Mouse (Mus musculus): ENCODE results near the gene Ttc9. TPM values are rescaled to one million over a fixed set of nuclear protein-coding genes. Genes with fewer than 3 reads are reported as not detected.

Gene Ttc9
- polyA plus RNA-seq (2014; fragmentation: Nextera tagmentation; extraction: Ambion mirVana) = 0.56 and 0.58 TPM in 2 replicates

DNA sequence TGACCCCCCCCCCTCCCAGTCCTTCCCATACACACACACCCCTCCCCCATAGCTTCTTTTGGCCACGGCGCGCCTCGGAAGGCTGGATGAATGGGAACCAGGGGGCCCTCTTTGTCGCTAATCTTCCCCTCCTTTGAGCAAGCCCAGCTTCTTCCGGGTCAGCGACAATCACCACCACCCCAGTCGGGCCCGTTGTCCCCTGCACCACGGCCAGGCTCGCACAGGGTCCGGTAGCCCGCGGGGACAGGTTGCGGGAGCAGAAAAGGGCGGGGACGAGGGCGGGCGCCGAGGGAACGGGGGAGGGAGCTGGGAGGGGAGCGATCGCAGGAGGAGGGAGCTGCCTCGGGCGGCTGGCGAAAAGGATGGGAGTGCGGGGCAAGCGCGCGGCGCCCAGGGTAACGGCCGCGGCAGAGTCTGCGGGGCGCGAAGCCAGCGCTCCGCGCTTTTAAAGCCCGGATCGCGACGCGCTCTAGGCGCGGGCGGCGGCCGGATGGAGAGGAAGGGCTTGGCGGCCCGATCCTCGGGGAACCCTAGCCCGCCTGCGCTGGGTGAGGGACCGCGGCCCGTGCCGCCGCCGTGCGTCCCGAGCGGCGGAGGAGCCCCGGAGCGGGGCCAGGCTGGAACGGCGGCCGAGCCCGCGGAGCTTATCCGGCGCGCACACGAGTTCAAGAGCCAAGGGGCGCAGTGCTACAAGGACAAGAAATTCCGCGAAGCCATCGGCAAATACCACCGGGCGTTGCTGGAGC is at the start of gene Ttc9:
Gene Ttc9 (plus strand): TSS at position 335 of the 746 bp plus-strand sequence.
- DNase-seq (ENCODE audit: low spot score) = peak; percentile 47
- H3K4me1 ChIP-seq (replicated peaks; ENCODE audit: control insufficient read depth, insufficient read depth, low read length) = no peaks in the 10 kb centered on the region
- H3K27ac ChIP-seq (ENCODE audit: low read depth, low read length) = no peak within 1 kb of the TSS
- WGBS = 2% methylated on average over 68 of the region's 82 CpGs
- no peak for ATAC-seq (replicated peaks; ENCODE audit: low FRiP score)
- H3K36me3 ChIP-seq (ENCODE audit: control insufficient read depth, insufficient read depth, low read length) = no peaks in the 10 kb centered on the region
- H3K27me3 ChIP-seq (replicated peaks; ENCODE audit: control insufficient read depth, insufficient read depth, low read length) = peaks cover 58% of the 10 kb centered on the region
- peak within 1 kb of the TSS; percentile 80 for H3K4me2 ChIP-seq
- no peaks in the 10 kb centered on the region for H3K9me3 ChIP-seq (ENCODE audit: control insufficient read depth, low read length)
- H3K9ac ChIP-seq (ENCODE audit: low read depth, low read length) = peak within 1 kb of the TSS; percentile 46; the same call in 1 of the 2 replicates
- H3K4me3 ChIP-seq (ENCODE audit: low read depth, low read length) = peak within 1 kb of the TSS; percentile 51

DNA sequence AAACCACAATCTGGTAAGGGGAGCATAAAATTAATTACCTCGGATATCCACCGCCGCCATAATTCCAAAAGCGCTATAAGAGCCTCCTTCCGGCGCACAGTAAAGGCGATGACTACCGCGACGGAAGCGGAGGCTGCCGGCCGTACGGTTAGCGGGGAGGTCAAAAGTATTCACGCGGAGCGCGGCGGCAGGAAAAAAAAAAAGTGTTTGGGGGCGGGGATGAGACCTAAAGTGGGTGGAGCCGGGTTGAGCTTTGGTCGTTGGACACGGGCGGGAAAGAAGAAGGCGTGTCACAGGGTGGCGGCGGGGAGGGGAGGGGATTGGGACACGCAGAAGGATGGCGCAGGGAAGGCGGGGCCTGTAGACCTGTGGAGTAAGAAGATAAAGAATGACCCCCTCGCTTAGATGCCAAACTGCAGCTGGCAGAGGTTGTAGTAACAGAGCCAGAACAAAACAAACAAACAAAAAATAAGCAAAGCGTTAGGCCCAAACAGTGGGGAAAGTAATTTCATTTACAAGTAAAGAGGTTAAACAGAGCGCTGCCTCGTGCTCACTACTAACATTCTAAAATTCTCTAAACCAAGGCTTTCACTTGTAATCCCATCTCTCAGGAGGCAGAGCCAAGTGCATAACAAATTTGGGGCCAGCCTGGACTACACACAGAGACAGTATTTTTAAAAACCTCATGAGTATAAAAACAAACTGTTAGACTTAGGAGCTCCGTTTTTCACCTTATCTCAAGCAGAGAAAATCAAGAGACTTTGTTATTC is 36.0 kb upstream of the Ttc9 start, which contains the start of gene Med6:
Gene Med6 (minus strand): TSS at position 107 of the 770 bp plus-strand sequence.
- Histone ChIP-seq H3K9me3 (ENCODE audit: control insufficient read depth, low read length) (no peaks in the 10 kb centered on the region), H3K4me3 (ENCODE audit: low read depth, low read length) (peak within 1 kb of the TSS; percentile 88), H3K27ac (ENCODE audit: low read depth, low read length) (peak within 1 kb of the TSS; percentile 93), H3K27me3 (replicated peaks; ENCODE audit: control insufficient read depth, insufficient read depth, low read length) (peaks cover 2% of the 10 kb centered on the region; the same call in 1 of the 2 replicates), H3K4me1 (replicated peaks; ENCODE audit: control insufficient read depth, insufficient read depth, low read length) (peaks cover 8% of the 10 kb centered on the region; the same call in 1 of the 2 replicates), H3K9ac (ENCODE audit: low read depth, low read length) (peak within 1 kb of the TSS; percentile 83), H3K4me2 (peak within 1 kb of the TSS; percentile 77), H3K36me3 (ENCODE audit: control insufficient read depth, insufficient read depth, low read length) (peaks cover 3% of the 10 kb centered on the region)
- DNase-seq (ENCODE audit: low spot score) (peak; percentile 97), ATAC-seq (replicated peaks; ENCODE audit: low FRiP score) (peak; percentile 96)
- 2% methylated on average over 36 of the region's 36 CpGs for WGBS

GRCm38 (mm10) chr12:81596547-81597262 is 34.3 kb upstream of the Ttc9 start:
- Histone ChIP-seq H3K4me1 (replicated peaks; ENCODE audit: control insufficient read depth, insufficient read depth, low read length) (peaks cover 8% of the 10 kb centered on the region; the same call in 1 of the 2 replicates), H3K4me3 (ENCODE audit: low read depth, low read length) (no peak overlapping the region), H3K9ac (ENCODE audit: low read depth, low read length) (no peak overlapping the region), H3K36me3 (ENCODE audit: control insufficient read depth, insufficient read depth, low read length) (no peaks in the 10 kb centered on the region), H3K4me2 (peak overlapping the region; percentile 16), H3K27me3 (replicated peaks; ENCODE audit: control insufficient read depth, insufficient read depth, low read length) (peaks cover 5% of the 10 kb centered on the region; the same call in 1 of the 2 replicates), H3K27ac (ENCODE audit: low read depth, low read length) (peak overlapping the region; percentile 47), H3K9me3 (ENCODE audit: control insufficient read depth, low read length) (no peaks in the 10 kb centered on the region)
- DNase-seq (ENCODE audit: low spot score) = no peak
- 56% methylated on average over 8 of the region's 8 CpGs for WGBS
- ATAC-seq (replicated peaks; ENCODE audit: low FRiP score) = peak; percentile 75

DNA sequence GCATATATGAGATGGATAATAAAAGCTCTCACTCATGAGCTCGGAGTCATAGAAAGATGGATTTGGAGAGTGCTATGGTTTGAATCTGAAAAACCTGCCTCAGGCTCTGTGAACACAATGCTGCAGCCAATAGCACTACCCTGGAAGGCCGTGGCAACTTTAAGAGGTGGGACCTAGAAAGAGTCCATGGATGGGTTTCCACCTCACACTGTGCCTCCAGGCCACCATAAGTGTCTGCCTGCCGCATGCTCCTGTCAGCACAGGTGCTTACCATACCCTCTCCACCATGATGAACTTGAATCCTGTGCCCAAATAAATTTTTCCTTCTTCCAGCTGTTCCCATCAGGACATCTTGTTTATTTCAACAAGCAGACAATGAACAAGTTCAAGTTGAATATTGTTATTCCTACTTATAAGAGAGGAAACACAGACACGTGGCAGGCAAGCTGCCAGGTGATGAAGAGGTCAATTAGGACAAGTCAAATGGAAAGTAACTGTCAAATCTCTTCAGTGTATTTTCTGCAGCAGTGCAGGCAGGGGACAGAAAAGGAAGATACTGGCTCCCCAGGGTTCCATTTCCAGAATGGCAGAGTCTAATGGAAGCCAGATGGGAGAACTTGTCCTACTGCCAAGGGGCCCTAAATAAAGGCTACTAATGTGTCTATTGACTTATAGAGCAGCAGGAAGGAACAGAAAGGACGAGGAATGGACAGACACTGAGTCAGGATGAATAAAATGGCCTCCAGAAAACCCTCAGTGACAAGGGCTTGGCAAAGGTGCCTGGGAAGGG is 25.9 kb upstream of the Ttc9 start:
- no peak for ATAC-seq (replicated peaks; ENCODE audit: low FRiP score)
- no peaks in the 10 kb centered on the region for H3K36me3 ChIP-seq (ENCODE audit: control insufficient read depth, insufficient read depth, low read length)
- H3K27ac ChIP-seq (ENCODE audit: low read depth, low read length) = no peak overlapping the region

GRCm38 (mm10) chr12:81609445-81609844 is 21.6 kb upstream of the Ttc9 start:
- H3K4me3 ChIP-seq (ENCODE audit: low read depth, low read length) = no peak overlapping the region
- no peak overlapping the region for H3K4me2 ChIP-seq
- no peak overlapping the region for H3K27ac ChIP-seq (ENCODE audit: low read depth, low read length)
- no peaks in the 10 kb centered on the region for H3K36me3 ChIP-seq (ENCODE audit: control insufficient read depth, insufficient read depth, low read length)
- no peaks in the 10 kb centered on the region for H3K4me1 ChIP-seq (replicated peaks; ENCODE audit: control insufficient read depth, insufficient read depth, low read length)
- DNase-seq (ENCODE audit: low spot score) (no peak), ATAC-seq (replicated peaks; ENCODE audit: low FRiP score) (no peak)
- no peaks in the 10 kb centered on the region for H3K9me3 ChIP-seq (ENCODE audit: control insufficient read depth, low read length)
- no peak overlapping the region for H3K9ac ChIP-seq (ENCODE audit: low read depth, low read length)
- H3K27me3 ChIP-seq (replicated peaks; ENCODE audit: control insufficient read depth, insufficient read depth, low read length) = no peaks in the 10 kb centered on the region

More for the DNA sequence above, 25.9 kb upstream of the Ttc9 start:
- DNase-seq (ENCODE audit: low spot score) = no peak
- no peaks in the 10 kb centered on the region for H3K9me3 ChIP-seq (ENCODE audit: control insufficient read depth, low read length)
- peaks cover 2% of the 10 kb centered on the region; the same call in 1 of the 2 replicates for H3K27me3 ChIP-seq (replicated peaks; ENCODE audit: control insufficient read depth, insufficient read depth, low read length)
- H3K9ac ChIP-seq (ENCODE audit: low read depth, low read length) = no peak overlapping the region
- H3K4me3 ChIP-seq (ENCODE audit: low read depth, low read length) = no peak overlapping the region
- 59% methylated on average over 5 of the region's 5 CpGs for WGBS
- no peaks in the 10 kb centered on the region for H3K4me1 ChIP-seq (replicated peaks; ENCODE audit: control insufficient read depth, insufficient read depth, low read length)
- H3K4me2 ChIP-seq = no peak overlapping the region

- Histone ChIP-seq H3K4me1 (replicated peaks; ENCODE audit: control insufficient read depth, insufficient read depth, low read length) (no peaks in the 10 kb centered on the region), H3K4me2 (no peak overlapping the region), H3K9me3 (ENCODE audit: control insufficient read depth, low read length) (no peaks in the 10 kb centered on the region), H3K36me3 (ENCODE audit: control insufficient read depth, insufficient read depth, low read length) (no peaks in the 10 kb centered on the region), H3K27ac (ENCODE audit: low read depth, low read length) (no peak overlapping the region), H3K27me3 (replicated peaks; ENCODE audit: control insufficient read depth, insufficient read depth, low read length) (no peaks in the 10 kb centered on the region), H3K9ac (ENCODE audit: low read depth, low read length) (no peak overlapping the region), H3K4me3 (ENCODE audit: low read depth, low read length) (no peak overlapping the region)
- no peak for ATAC-seq (replicated peaks; ENCODE audit: low FRiP score)
- no peak for DNase-seq (ENCODE audit: low spot score)
- 76% methylated on average over 6 of the region's 6 CpGs for WGBS
Observed at GRCm38 (mm10) chr12:81615807-81616206, 15.2 kb upstream of the Ttc9 start.

DNA sequence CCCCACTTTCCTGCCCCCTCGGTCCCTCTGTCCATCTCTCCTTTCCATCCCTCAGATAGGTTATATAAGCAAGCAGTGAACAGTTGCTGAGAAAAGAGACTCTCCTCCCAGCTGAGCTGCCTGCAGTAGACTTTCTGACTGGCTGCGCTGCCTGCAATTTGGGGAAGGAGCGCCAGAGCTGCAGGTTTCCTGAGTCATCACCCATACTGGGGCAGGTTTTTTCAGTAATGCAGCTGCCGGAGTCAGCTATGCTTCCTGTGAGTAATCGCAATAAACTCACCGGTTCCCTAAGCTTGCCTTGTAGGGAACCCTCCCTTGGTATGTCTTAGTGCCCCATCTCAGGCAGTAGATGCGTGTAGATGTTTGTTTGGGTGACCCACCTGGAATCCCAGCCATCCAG is 14.1 kb upstream of the Ttc9 start:
- Histone ChIP-seq H3K4me1 (replicated peaks; ENCODE audit: control insufficient read depth, insufficient read depth, low read length) (no peaks in the 10 kb centered on the region), H3K9me3 (ENCODE audit: control insufficient read depth, low read length) (no peaks in the 10 kb centered on the region), H3K27ac (ENCODE audit: low read depth, low read length) (no peak overlapping the region), H3K4me2 (no peak overlapping the region), H3K9ac (ENCODE audit: low read depth, low read length) (no peak overlapping the region), H3K27me3 (replicated peaks; ENCODE audit: control insufficient read depth, insufficient read depth, low read length) (no peaks in the 10 kb centered on the region), H3K4me3 (ENCODE audit: low read depth, low read length) (no peak overlapping the region), H3K36me3 (ENCODE audit: control insufficient read depth, insufficient read depth, low read length) (no peaks in the 10 kb centered on the region)
- DNase-seq (ENCODE audit: low spot score) (no peak), ATAC-seq (replicated peaks; ENCODE audit: low FRiP score) (no peak)
- WGBS = 62% methylated on average over 7 of the region's 7 CpGs

DNA sequence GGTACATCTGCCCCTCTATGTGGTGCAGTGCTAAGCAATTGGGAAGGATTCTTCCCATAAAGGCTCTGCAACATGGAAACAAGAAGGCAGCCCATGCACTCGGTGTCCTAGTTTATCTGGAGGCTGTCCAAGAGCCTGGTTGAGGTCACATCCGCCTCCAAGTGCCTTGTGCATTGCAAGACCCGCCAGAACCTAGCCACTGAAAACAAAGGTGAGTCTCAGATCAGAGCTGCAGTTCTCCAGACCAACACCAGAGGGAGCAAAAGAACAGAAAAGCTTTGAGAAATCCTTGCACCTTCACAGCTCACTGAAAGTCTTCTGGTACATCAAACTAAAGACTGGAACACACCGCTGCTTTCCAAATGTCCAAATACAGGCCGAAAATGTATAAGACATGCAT is 11.7 kb upstream of the Ttc9 start:
- H3K36me3 ChIP-seq (ENCODE audit: control insufficient read depth, insufficient read depth, low read length) = no peaks in the 10 kb centered on the region
- 17% methylated on average over 5 of the region's 5 CpGs for WGBS
- H3K4me3 ChIP-seq (ENCODE audit: low read depth, low read length) = no peak overlapping the region
- no peak overlapping the region for H3K27ac ChIP-seq (ENCODE audit: low read depth, low read length)
- peak; percentile 37 for DNase-seq (ENCODE audit: low spot score)
- H3K9me3 ChIP-seq (ENCODE audit: control insufficient read depth, low read length) = no peaks in the 10 kb centered on the region
- ATAC-seq (replicated peaks; ENCODE audit: low FRiP score) = no peak
- H3K9ac ChIP-seq (ENCODE audit: low read depth, low read length) = no peak overlapping the region
- H3K4me1 ChIP-seq (replicated peaks; ENCODE audit: control insufficient read depth, insufficient read depth, low read length) = no peaks in the 10 kb centered on the region
- H3K27me3 ChIP-seq (replicated peaks; ENCODE audit: control insufficient read depth, insufficient read depth, low read length) = no peaks in the 10 kb centered on the region; the same call in 1 of the 2 replicates
- no peak overlapping the region for H3K4me2 ChIP-seq
